Mouse (Mus musculus): ENCODE measurements around the gene Clcn1. TPM values are rescaled to one million over a fixed set of nuclear protein-coding genes. Genes with fewer than 3 reads are reported as not detected.

Gene Clcn1
- total RNA-seq, 2 experiments from 2014 or later: 2.7 to 3.6 TPM

DNA sequence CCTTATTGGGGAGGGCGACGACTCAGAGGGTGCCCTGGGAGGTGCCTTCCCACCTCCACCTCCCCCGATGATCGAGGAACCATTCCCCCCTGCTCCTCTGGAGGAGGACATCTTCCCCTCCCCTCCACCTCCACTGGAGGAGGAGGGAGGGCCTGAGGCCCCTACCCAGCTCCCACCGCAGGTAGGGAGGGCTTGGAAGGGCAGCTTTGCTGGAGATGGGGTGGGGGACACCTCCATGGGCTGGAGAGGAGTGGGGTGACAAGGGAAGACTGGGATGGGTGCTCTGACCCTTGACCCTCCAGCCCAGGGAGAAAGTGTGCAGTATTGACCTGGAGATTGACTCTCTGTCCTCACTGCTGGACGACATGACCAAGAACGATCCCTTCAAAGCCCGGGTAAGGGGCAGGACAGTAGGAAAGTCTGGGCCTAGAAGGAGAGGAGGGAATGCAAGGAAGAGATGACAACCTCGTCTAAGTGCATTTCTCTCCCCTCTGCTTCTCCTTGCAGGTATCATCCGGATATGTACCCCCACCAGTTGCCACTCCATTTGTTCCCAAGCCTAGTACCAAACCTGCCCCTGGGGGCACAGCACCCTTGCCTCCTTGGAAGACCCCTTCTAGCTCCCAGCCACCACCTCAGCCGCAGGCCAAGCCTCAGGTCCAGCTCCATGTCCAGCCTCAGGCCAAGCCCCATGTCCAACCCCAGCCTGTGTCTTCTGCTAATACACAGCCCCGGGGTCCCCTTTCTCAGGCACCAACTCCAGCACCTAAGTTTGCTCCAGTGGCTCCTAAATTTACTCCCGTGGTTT, 64.7 kb downstream of the Clcn1 start:
- no peak for DNase-seq

GRCm38 (mm10) chr6:42351776-42352485, 65.4 kb downstream of the Clcn1 start:
- DNase-seq: no peak

- DNase-seq: no peak
Measured at GRCm38 (mm10) chr6:42352486-42352846, 66.0 kb downstream of the Clcn1 start.

DNA sequence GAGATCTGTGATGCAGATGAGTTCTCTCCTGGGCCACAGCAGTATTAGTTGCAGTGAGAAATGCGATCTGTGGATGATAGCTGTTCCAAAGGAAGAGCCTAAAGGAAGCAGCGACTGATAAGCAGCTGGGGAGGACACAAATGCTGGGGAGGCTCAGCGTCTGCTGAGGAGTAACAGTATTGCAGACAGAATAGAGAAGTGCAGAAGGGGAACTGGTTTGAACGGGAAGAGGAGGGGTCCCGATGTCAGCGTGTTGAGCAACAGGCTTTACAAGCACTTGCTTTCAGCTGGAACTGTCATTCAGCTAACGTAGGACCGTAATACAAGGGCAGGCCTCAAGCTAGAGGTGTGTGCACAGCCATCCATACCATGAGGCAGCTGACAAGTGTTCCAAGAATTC, 66.7 kb downstream of the Clcn1 start:
- no peak for DNase-seq

DNA sequence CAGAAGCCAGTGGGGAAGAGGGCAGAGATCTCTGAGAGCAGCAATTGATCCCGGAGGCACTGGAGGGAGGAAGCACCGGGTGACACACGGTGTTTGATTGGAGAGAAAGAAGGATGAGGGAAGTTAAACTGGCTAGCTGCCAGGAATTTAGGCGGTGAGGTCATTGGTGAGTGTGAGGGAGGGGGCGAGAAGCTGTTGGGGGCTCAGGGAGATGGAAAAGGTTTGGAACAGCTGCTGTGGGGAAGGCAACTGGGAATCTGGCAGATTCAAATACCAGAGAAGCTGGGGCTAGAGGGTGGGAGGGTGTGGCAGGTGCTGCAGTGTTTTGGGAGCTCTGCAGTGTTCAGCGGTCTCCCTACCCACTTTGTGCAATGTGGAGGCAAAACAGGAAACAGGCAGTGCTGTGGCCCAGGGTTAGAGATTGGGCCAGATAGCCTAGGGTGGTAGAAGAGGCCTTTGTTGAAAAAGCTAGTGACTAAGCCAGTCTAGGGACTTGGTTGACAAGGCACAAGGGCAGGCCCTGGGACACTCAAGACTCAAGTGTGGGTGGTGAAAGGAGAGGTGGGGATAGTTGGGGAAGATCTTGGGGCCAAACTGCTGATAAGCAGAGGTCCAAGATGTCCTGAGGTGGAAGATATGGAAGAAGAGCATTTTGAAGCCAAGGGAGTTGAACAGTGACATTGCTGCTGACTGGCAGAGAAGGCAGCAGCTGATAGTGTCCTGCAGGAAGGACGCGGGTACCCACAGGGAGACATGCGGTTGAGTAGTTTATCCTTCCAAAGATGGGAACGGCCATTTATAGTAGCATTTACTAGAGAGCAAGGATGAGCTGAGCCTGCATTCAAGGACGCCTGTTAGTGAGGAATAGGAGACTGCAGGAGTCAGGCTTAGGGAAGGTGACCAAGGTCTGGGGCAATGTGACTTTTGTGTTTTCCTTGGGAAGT, 67.9 kb downstream of the Clcn1 start:
- no peak for DNase-seq

DNA sequence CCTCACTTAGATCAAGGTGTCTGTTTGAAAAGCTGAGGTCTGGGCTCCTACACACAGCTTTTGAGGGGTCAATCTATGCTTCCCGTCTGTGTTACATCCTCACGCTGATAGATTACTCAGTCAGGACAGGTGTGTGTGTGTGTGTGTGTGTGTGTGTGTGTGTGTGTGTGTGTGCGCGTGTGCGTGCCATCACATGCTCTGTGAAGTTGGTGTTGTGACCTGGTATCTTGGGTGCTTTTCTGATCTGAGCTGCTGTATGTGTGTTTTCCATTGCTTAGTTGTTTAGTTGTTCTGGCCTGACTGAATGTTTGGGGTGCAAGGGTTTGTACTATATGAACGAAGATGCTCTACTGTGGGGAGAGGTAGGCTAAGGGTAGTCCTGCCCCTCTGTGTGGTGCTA, 68.9 kb downstream of the Clcn1 start:
- no peak for DNase-seq

DNA sequence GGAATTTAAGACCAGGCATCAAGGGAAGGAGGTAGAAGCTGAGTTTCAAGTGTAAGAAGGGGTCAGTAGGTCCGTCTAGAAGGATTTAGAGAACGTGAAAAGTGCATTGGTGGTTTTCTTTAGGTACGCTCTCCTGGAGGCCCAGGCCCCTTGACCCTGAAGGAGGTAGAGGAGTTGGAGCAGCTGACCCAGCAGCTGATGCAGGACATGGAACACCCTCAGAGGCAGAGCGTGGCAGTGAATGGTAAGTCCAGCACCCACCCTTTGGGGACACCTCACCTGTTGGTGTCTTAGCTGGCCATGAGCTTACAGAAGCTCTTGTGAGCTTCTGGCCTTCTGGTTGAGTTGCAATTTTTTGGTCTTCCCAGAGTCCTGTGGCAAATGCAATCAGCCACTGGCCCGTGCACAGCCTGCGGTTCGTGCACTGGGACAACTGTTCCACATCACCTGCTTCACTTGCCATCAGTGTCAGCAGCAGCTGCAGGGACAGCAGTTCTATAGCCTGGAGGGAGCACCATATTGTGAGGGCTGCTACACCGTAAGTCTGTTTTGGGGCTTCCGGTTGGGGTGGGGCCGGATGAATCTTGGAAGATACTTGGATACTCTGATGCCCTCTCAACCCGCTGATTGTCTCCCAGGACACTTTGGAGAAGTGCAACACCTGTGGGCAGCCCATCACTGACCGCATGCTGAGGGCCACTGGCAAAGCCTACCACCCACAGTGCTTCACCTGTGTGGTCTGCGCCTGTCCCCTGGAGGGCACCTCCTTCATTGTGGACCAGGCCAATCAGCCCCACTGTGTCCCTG, 69.5 kb downstream of the Clcn1 start:
- no peak for DNase-seq

DNA sequence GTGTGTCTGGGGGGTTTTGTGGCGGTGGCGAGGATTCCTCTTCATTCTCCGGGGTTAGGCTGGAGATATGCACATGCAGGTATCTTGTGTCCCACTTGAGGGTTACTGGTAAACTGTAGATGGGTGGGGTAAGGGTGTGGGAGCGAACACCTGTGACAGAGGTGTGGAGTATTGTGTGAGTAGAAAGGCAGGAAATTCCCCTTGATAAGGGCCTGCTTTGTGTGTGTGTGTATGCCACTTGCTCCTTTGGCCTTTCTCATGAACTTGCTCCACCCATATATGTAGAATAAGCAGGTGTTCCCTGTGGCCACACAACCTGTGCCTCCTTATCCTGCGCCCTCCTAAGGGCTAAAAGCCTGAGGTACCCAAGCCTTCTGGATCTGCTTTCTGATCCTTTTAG, 70.4 kb downstream of the Clcn1 start:
- no peak for DNase-seq

- DNase-seq: no peak
Measured at GRCm38 (mm10) chr6:42357901-42358300, 71.4 kb downstream of the Clcn1 start.

DNA sequence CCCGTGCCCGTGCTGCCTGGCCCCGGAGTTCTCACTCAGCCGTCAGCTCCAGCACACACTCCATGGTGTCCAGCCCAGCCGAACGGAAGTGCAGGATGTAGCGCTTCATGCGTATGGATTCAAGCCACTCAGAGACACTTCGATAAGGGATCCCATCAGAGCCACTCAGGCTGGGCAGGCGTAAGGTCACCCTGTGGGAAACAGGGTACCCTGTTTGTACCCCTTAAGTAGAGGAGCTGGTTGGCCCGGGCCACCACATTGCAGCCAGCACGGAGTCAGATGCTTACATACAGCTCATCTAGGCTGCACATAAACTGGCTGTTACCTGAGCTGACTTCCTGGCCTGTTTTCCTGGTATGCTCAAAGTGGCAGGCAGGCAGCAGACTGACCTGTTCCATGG, 72.4 kb downstream of the Clcn1 start:
- no peak for DNase-seq

DNA sequence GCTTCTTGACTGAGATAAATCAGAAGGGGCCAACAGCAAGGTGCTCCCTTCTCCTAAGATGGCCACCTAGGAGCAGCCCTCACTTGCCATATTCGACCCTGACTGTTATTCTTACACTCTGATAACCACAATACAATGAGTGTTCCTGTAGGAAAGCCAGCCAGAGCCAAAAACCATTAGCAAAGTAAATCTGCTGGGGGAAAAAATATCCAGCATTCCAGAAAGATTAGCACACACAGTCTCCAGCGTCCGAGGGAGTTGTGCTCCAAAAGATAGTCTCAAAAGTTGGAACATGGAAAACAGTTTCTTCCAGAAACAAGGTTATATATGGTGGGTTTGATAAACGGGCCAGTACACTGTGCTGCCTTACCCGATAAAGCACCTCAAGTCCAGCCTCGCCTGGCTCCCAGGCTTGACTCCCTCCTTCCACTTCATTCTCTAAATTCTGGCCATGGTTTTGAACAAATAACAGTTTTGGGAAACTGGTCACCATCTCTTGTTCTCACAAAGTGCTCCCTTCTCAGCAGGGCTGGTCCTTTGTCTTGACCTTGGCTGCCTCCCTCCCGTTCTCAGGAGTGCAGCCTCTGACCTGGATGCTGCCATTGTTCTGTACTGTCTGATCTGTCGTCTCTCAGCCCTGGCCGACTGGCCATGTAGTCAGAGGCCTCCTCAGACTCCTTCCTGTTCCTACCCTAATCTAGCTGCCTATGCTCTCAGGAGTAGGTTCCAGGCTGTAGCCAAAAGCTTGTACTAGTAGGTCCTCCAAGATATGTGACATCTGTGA, 73.1 kb downstream of the Clcn1 start:
- DNase-seq: no peak

GRCm38 (mm10) chr6:42360231-42360840, 73.9 kb downstream of the Clcn1 start:
- DNase-seq: no peak

- no peak for DNase-seq
Measured at GRCm38 (mm10) chr6:42361041-42361895, 74.8 kb downstream of the Clcn1 start.

DNA sequence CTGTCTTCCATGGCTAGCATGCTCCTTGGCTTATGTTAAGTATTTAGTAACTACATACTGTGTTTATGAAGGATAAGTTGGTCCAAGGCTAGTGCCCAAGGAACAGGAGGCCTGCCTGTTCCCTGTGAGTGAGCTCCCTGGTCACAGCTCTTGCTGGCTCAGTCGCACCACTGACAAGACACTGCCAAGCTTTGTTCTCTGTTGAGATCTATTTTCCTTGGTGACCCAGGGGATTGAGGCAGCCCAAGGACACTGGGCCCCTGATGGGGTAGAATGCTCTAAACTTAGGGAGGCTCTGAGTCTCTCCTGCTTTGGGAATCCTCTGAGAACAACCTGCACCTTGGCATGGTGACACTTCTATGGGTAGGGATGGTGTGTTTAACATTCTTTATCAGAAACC, 75.6 kb downstream of the Clcn1 start:
- DNase-seq: no peak

GRCm38 (mm10) chr6:42362497-42362896, 76.0 kb downstream of the Clcn1 start:
- DNase-seq: no peak

GRCm38 (mm10) chr6:42362974-42363373, 76.5 kb downstream of the Clcn1 start:
- DNase-seq: no peak

DNA sequence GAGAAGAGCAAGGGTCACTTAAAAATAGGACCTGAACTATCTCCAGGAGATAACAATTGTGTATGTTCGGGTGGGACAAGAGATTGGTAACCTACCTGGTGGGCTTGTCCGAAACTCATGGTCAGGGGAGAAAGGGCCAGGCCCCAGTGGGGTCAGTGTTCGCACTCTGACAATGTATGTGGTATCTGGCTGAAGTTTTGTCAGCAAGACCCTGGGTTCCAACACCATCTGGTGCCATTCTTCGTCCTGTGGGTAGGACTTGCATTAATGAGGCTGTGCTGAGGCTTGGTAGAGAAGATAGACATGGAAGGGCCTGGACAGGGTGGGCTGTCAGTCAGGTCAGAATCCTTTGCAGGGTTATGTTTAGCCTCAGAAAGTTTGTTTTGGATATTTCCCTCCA, 77.6 kb downstream of the Clcn1 start:
- no peak for DNase-seq

GRCm38 (mm10) chr6:42364607-42365006, 78.1 kb downstream of the Clcn1 start:
- no peak for DNase-seq

- no peak for DNase-seq
Measured at GRCm38 (mm10) chr6:42365215-42365614, 78.7 kb downstream of the Clcn1 start.
